Mouse (Mus musculus): Measurements from ENCODE around the gene Apol6. TPM values are rescaled to one million over a fixed set of nuclear protein-coding genes. Genes with fewer than 3 reads are reported as not detected.
A peak's percentile ranks its signal among the peaks of the same experiment; 100 is the strongest.

The Apol6 gene
- total RNA-seq, 2 experiments from 2014 or later, result 12.9 to 22.4 TPM

DNA sequence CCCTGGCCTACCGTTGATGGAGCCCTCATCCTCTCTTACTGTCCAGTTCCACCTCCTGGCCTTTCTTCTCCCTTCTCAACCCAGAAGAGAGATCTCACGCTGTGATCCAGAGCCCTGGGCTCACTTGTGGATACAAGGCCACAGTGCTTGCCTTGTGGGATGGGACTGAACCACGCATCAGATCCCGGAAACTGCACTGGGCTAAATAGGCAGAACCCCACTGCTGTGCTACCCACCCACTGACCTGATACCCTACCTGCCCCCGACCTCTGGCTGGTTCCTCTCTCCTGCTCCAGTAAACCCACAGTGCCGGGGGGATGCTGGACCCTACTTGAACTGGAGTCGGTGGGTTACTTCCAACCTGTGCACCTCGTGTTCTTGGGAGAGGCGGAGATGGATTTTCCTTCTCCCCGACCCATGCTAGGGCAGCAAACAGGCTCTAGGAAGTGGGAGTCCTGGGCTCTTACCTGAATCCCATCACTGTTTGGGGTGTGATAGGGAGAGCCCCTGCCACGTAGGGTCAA, 26.3 kb downstream of the Apol6 start:
- no peak for DNase-seq

DNA sequence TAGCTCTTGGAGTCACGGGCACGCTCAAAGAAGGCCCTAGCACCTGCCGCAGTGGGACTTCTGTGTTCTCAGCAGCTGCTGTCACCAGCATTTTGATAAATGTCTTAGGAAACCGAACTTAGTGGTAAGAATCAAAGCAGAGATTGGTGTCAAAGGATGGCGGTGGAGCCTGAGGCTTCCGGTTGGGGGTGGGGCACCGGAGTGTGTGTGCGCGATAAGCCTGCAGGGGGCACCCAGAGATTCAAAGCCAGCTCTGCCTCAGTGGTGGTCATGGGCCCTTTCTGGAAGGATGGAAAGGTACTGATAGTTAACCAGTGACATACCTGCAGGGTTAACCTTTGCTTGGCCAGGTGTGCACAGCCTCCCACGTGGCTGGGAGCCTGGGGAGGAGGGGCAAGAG, 27.0 kb downstream of the Apol6 start:
- DNase-seq, result peak; percentile 42 to 63

DNA sequence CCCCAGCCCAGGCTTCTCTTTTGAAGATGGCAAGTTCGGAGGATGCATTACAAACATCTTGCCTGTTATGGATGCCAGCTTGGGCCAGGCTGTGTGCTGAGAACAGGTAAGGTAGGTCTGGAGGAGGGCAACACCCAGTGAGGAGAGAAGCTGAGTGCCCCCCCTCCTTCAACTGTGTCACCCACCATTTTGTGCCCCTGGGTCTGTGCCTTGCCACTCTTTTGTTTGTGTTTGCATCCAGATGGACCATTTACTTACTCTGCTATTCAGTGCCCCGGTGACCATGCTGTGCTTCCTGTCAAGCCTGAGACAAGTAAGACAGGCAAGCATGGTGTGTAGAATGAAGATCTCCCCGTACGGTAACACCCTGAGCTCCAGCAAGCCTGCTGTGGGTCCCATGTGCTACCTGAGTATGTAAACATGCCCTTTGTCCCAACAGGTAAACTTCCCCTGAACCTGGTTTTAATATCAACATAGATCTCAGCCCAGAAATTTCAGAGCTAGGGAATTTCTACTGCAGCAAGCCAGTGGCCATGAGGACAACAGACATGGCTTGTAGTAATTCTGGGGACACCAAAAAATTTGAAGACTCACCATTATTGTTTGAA, 28.1 kb downstream of the Apol6 start:
- DNase-seq, result no peak

DNA sequence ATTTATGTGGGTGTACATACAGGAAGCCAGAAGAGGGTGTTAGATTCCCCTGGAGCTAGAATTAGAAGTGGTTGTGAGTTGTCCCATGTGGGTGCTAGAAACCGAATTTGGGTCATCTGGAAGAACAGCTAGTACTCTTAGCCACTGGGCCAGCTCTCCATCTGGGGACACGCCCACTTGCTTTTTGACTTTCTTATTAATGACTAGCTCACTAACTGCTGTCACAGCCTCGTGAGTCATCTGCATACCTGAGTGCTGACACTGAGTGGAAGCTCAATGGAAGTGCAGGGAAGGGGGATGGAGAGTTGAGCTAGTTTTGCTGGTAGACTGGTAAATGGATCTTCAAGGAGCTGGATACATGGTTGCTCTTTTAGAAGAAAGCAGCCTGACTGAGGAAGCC, 32.0 kb downstream of the Apol6 start:
- DNase-seq, result peak; percentile 37 to 53

DNA sequence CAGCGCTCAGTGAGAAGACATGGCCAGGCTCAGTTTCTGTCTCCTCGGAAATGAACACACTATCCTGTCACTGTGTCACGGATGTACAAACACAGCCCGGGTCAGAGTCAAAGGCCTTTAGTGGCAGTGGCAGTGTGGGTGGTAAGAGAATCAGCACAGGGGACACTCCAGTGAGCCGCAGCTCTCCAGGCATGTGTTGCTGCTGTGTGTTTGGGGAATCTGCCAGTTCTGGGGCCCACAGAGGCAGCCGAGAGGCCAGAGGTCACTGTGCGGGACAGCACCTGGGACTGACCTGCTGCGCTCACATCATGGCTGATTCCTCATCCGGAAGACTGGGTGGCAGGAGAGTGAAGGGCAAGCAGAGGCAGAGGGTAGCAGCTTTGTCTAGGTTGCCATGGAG, 33.4 kb downstream of the Apol6 start:
- DNase-seq, result no peak

DNA sequence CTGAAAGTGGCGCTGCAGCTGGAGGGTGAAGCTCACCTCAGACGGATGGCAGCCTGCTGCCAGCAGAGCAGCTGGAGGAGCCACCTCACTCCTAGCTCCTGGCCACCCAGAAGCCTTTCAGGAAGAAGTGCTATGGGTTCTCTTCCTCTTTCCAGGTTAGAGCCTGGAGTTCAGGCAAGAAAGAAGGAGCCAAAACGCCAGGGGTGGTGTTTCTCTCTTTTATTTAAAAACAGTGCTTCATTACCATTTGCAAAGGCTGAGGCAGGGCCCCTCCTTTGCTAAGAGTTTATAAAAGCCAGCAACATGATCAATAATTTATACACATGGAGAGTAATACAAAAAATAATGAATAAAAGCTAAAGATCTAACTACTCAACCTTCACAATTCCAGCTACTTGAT, 34.3 kb downstream of the Apol6 start:
- no peak for DNase-seq

DNA sequence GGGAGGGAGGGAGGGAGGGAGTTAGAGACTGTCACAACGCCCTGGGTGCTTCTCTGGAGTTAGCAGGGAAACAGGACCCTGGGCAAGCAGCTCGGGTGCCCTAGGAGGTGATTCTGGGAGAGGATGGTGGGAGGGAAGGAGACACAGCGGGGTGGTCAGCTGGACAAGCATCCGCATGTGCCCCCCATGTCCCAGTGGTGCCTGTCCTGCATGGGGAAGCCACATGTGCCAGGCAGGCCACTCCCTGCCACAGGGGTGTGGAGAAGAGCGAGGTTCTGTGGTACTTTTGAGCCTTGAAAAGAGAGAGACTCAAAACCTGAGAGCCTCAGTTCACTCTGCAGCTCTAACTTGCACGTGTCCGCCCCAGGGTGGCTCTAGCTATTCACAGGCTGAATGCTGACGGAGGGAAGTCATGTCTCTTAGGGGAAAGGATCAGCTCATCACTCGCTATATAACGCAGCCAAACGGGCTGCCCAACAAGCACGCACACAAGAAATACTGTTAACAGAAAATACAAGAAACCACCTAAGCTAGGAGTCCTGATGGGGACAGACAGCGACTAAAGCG, 34.8 kb downstream of the Apol6 start:
- no peak for DNase-seq

DNA sequence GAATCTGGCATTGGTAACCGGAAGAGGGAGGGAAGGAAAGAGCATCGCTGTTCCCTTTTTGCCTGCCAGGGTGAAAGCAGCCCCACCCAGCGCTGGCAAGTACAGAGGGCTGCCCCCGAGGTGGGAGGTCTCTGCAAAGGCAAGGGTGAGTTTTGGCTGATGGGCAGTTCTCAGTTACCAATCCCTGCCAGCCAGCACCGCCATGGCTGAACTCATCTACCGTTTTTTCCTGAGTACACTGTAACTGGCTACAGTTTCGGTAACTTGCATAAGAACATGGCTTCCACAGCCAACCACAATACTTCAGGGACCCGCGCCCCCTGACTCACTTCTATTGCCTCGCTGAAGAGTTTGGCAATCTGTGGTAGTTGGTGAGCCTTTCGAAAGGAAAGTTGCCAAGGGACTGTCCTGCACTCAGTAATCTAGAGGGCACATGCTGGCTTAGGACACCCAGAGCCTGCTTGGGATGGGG, 35.4 kb downstream of the Apol6 start:
- peak; percentile 44 to 55 for DNase-seq

DNA sequence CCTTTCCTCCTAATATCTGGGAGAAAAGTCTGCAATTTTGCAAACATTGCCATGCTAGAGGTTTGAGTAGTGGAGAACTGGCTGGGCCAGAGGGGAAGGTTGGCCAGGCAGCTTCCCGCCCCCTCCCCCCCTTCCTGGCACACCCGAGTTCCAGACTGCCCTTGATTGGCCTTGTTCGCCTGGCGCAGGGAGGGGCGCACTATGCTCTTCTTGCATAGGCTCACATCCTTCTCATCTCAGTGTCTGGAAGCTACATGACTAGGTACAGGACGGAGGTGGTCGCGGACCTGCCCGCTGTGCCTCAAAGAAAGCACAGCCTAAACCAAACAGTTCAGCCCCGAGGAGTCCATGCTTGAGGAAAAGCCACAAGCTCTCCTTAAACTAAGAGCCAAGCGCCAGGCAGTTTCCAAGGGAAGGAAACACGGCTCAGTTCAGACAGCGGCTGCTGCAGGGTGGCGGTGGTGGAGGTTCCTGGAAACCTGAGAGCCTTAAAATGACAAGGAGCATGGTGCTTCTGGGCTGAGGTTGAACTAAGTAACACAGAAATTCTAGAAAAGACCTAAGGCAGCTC, 36.2 kb downstream of the Apol6 start:
- DNase-seq, result peak; percentile 40

DNA sequence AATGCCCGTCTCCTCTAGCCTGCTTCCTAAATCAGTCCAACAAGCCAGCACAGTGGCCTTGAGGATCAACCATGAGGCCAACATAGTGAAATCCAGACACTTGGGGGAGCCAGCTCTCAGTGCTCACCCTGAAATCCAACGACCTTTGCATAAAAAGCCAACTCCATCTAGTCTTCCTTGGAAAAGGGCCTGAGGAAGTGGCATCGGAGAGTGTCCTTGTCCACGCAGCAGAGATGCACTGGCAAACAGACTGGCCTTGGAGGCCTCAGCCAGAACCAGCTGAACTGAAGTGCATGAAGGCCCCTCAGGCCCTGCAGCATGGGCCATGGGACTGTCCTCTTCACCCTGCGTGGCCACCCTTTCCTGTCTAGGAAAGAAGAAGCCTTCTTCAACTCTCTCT, 36.9 kb downstream of the Apol6 start:
- peak; percentile 70 to 79 for DNase-seq

DNA sequence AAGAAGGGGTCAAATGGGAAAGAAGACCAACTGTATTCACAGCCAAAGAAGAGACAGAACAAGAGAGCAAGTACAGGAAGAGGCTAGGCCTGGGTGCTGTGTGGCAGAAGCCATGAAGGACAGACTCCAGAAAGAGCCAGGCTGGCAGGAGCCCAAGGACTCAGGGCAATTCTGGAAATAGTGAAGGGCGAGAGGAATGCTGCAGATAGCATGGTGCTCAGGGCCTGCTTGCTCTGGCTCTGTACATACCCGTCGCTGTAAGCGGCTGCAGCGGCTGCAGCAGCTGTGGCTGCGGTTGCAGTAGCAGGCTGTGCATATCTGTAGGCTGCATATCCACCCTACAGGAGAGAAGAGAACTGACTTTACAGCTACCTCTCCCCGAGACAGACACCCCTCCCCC, 41.3 kb downstream of the Apol6 start:
- peak; percentile 93 to 94 for DNase-seq

DNA sequence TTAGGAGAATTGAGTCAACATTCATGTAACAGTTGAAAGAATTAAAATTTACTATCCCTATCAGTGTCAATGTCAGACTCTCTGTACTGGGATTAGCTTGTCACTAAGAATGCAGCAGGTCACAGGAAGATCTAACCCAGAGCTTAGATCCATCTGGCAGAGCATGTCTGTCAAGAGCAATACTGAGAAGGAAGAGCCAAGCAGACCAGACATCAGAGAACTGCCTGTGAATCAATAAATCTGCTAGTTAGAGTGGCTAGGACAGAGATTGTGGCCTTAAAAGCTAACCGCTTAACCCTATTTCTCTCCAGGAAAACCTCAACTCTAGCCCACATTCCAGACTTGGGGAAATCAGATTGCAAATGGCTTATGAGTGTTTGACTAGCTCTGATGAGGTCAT, 42.0 kb downstream of the Apol6 start:
- no peak for DNase-seq

DNA sequence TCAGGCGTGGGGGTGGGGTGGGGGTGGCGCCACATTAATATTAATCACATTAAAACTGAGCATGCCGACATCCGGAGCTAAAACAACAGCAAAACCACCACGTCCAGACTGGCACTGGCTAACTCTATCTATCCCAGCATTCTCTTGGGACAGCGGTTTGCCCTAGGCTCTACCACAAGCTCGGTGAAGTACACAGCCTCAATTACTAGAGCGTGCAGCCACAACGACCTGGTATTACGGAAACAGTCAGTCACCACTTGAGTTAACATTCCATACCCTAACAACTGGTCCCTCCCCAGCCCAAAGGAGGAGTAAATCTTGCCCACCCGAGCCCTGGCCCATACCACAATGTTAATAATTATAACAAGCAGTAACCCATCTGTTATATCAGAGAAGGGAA, 44.7 kb downstream of the Apol6 start:
- DNase-seq, result no peak

DNA sequence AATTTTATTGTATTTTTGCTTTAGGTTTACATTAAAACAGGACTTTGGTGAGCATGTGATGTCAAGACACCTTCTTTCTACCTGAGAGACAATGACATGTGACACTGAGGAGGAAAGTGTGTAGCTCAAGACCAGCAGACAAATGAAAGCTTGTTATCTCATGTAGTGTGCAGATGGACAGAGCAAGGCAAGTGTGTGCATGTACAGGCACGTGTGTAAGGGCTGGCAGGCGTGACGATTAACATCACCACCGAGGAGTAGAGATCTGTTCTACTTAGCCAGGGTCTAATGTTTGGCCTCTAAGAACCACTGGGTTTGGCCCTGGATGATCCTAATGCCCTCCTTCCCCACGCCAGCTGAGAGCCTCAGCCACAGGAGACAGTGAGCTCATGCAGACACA, 46.0 kb downstream of the Apol6 start:
- no peak for DNase-seq

DNA sequence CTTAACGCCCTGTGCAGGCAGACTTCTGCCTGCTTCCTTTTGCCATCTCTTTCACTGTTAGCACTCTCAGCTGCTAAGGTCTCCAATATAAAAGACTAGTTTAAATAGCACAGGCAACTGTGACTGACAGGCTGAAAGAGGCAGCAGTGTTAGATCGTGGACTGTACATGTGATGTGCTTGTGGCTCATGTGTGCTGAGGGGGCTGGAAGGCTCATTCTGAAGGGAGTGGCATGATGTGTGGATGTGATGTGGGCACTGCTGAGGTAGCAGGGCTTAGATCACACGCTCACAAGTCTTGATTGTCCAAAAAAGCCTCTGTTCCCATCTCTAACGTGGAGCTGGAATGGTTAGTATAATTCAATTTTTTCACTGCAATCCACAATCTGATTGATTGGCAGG, 46.9 kb downstream of the Apol6 start:
- no peak for DNase-seq

DNA sequence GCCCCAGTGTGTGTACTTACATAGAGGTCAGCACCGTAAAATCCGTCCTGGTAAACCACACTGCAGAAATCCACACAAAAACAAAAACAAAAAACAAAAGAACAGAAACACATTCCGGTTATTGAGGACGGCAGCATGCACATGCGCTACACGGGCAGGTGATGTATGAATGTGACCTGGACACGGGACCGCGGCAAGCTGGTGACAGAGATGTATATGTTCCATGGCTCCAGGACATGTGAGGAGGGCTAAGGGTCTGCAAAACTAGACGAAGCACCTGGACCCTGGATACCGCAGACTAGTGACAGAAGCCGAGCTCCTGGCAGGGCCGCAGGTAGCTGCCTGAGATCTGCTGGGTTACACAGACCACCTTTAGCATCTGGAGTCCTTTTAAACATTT, 49.9 kb downstream of the Apol6 start:
- no peak for DNase-seq

DNA sequence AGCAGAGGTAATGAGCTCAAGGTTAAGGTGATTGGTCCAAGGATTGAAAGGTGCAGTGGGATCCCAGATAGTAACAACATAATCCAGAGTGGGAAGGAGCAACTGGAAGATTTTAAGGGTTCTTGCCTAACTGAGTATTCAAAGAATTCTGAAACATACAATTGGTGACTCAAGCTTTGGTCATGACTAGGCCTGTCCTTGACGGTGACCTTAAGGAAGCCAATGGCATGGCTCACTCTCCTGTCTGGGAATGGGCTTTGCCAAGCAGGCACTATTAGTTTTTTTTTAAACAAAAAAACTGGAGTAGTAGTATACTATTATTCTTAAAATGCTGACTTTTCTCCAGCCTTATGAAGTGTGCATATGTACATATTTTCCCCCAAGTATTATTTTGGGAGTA, 50.7 kb downstream of the Apol6 start:
- DNase-seq, result peak; percentile 69 to 81

DNA sequence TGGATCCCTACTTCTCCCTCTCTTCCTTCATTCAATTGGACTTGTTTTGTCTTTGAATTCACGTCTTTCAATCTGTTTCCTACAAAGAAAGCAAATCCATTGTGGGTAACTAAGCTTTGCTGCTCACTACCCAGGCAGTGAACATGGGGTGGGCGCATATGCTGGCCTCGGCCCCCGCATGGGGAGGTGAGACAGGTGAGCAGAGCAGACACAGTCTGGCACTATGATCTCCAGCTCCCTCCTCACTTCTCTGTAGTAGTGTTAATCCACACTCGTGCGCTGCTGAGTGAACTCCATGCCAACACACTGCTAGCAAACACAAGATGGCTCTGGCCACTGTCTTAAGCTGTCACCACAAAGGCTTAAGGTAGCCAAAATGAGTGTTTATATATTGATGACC, 52.8 kb downstream of the Apol6 start:
- no peak for DNase-seq

DNA sequence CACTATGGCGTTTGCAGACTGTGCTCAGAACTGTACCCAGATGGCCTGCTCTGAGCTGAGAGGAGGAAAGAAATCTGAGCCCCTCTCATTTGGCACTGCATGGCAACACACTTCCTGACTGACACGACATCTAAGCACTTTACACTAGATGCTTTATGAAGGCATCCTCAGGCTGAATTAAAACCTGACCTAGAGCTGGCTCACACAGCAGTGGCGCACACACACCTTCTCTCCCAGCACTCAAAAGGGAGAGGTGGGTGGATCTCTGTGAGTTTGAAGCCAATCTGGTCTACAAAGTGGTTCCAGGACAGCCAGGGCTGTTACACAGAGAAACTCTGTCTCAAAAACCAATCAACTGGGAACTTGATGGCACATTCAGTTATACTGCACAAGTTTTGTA, 55.2 kb downstream of the Apol6 start:
- DNase-seq, result no peak

DNA sequence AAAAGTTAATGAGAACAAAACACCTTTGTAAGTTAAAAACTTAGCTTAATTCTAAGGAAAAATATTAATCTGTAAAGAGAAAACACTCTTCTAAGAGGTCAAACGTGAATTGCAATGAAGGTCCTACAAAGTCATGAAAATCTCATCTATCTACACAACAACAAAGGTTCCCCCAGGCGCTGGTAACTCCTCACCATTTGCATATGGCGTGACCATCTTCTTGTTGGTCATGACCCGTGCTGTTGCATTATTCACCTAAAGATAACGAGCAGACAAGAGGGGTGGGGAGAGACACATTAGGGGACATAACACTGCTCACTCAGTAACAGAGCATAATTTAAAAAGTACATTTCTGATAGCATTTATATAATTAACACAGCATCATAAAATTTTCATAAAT, 58.2 kb downstream of the Apol6 start:
- DNase-seq, result no peak

DNA sequence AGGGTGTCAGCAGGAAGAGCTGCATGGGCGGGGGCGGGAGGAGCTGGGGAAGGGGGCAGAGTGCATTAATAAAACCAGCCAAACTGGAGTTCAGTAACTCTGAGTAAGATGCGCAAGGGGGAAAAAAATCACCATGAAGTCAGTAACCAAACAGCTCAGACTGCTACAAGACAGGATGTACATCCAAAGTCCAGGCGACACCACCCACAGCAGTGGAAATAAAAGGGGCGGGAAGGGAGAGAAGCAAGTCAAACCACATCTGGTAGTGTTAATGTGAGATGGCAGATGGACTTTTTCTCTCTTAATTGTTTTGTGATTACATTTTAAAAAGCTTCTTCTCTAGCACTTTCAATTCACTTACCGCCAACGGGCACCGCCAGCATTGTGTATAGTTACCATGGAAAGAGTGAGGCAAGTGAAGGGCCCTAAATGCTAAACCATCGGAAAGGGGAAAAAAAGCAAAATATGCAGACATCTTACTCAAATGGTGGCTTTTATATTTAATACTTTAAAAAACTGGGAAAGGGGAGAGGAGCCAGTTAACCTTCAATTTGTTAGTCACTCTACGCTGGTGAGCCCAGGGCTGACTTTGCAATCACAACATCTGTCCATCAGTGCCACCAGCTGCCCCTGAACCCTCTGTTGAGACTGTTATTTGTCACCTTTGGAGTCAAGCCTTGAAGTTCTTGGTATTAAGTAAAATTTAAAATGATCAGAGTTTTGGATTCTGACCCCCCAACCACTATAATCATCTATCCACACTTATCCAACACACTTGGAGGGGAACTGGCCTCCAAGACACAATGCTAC, 60.0 kb downstream of the Apol6 start:
- peak in 1 of 2 experiments; percentile 32 for DNase-seq

DNA sequence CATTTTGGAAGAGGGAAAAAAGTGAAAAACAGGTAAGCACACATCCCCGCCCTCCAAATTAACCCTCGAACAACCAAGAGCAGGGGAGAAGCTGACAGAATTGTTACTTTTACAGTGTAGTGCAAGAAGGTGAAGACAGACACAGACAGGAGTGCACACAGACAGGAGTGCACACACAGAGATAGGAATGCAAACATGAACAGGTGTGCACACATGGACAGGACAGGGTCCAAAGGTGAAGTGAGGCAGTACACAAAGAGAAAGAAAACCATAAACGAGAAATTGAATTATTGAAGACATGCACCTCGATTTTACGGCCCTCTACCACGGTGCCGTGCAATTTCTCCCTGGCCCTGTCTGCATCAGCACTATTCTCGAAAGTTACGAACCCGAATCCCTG, 60.7 kb downstream of the Apol6 start:
- no peak for DNase-seq
